Mouse (Mus musculus): ENCODE results near the gene Vmn2r95.
"Not testable (repeated sequence)": the region's sequence is repeated elsewhere in the genome, so short reads cannot be mapped to it uniquely, and the experiment has no call there.

The Vmn2r95 gene

DNA sequence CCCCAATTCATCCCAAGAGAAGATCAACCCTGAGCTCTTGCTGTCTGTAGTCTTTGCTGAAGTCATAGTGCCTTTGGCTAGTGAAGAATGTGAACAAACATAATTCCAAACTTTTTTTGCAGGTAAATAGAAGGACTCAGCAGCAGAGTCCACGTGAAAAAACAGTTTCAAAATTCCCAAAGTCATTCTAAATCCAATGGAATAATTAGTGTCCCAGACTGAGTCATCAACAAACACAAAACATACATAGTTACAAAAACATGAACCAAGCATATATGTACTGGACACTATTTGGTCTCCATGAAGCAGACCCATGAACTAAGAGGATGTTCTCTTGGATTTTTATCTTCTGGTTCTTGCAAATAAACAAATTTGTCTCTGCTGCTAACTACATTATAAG lies at the start of gene Vmn2r95:
Vmn2r95 (plus strand) TSS at position 301 of the 400 bp plus-strand sequence.
- no peak for DNase-seq (ENCODE audit: low spot score in 2 of 2)

- no peak for DNase-seq (ENCODE audit: low spot score in 2 of 2)
These were observed 31.8 kb downstream of the Vmn2r95 start for GRCm38 (mm10) chr17:18455619-18456140.

DNA sequence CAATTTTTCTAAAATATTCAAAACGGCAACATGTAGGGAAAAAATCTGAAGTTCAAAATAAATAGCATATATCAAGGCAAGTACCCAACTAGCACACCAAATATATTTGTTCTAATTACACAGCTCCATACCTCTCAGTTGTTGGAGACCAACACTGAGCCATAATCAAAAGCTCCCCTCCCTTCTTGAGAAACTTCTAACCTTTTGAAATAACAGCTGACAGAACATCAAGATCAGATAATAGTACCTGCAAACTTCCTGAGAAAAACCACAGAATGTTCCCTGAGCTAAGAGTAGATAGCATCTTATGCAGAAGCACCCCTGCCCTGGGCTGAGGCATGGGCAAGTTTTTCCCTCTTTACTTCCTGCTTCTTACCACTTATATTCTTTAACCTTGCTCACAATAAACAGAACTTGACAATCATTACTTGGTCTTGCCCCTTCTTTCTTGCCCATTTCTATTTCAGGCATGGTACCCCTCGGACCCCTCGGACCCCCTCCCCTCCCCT lies 34.3 kb downstream of the Vmn2r95 start:
- DNase-seq (ENCODE audit: low spot score in 2 of 2): not testable (repeated sequence)

DNA sequence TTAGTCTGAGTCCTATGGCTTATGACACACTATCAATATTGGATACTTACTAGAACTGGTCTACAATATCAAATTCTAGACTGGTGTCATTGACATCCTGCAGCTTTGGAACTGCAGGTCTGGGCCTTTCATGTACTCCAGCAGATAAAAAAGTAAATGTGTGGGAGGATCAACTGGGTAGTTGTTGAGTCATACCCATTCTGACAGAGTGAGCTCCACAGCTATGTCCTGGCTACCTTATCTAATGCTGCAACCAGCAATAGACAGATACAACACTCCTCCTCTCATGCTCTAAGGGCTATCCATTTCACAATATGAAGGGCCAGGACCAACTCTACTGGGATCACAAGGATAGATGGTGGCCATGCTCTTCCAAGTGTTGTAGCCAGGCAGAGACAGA lies 38.8 kb downstream of the Vmn2r95 start:
- DNase-seq (ENCODE audit: low spot score in 2 of 2): no peak

DNA sequence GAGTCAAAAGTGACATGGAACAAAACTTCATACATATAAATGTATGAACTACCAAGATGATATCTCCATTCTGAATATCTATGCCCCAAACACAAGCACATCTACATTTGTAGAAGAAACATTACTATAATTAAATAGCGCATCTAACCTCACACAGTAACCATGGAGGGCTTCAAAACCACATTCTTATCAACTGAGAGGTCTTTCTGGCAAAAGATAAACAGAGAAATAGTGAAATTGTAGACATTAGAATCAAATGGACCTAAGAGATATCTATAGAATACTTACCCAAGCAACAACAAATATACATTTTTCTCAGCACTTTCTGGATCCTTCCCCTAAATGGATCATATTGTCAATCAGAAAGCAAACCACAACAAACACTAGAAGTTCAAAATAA lies 56.0 kb downstream of the Vmn2r95 start:
- no peak for DNase-seq (ENCODE audit: low spot score in 2 of 2)

Measured in natural killer cell, adult 2 months (primary cell).